ENCODE assay signal across 18 mouse cellular contexts in genomic region chr1:62828156-62828555, GRCm38 (mm10).
DNase-seq lines count a peak whose midpoint lies in the region; ATAC-seq and TF ChIP-seq lines count a peak whose summit lies in the region.
"Had no signal": no experiment of that assay in that cellular context is flagged by ENCODE, and none has a peak within 500 bp of the region (broad histone marks: within the 10 kb centered on the region; RNA-seq: fewer than 3 reads in every experiment).

No protein-coding gene starts in this region.

- no peak for TF ChIP-seq EP300 in heart, postnatal 0 days (IDR thresholded peaks at IDR 0.05; ENCODE audit: low read depth)

- TF ChIP-seq CTCF in heart, postnatal 0 days (IDR thresholded peaks at IDR 0.05; ENCODE audit: low read depth): no peak

- ATAC-seq in forebrain, embryonic 11.5 days (replicated peaks; ENCODE audit: low FRiP score): no peak
- ATAC-seq in forebrain, embryonic 13.5 days: no peak
- peak; percentile 49; the same call in 1 of the 2 replicates for ATAC-seq in heart, postnatal 0 days (ENCODE audit: insufficient read depth, low read depth)
- ATAC-seq in neural tube, embryonic 13.5 days (ENCODE audit: low read depth): no peak
- ATAC-seq in neural tube, embryonic 15.5 days (ENCODE audit: low FRiP score): no peak
- ATAC-seq: intestine, postnatal 0 days; lung, postnatal 0 days had no signal

- H3K4me3 ChIP-seq in forebrain, embryonic 11.5 days (ENCODE audit: low read depth, low read length): no peak overlapping the region
- H3K4me3 ChIP-seq in forebrain, embryonic 13.5 days: no peak overlapping the region
- H3K4me3 ChIP-seq in heart, postnatal 0 days (ENCODE audit: low read depth, low read length): no peak overlapping the region
- no peak overlapping the region for H3K4me3 ChIP-seq in neural tube, embryonic 13.5 days
- no peak overlapping the region for H3K4me3 ChIP-seq in neural tube, embryonic 15.5 days (replicated peaks)
- H3K4me3 ChIP-seq: liver, embryonic 13.5 days; megakaryocyte, embryonic 14.5 days; stomach, embryonic 15.5 days had no signal

- no peak overlapping the region for H3K9ac ChIP-seq in forebrain, embryonic 11.5 days (ENCODE audit: low read length)
- H3K9ac ChIP-seq in forebrain, embryonic 13.5 days: no peak overlapping the region
- H3K9ac ChIP-seq in heart, postnatal 0 days (replicated peaks; ENCODE audit: low read depth, low read length): no peak overlapping the region
- no peak overlapping the region for H3K9ac ChIP-seq in neural tube, embryonic 13.5 days
- H3K9ac ChIP-seq in neural tube, embryonic 15.5 days (replicated peaks): no peak overlapping the region
- H3K9ac ChIP-seq: liver, embryonic 13.5 days; stomach, embryonic 15.5 days had no signal

- no peaks in the 10 kb centered on the region for H3K27me3 ChIP-seq in forebrain, embryonic 11.5 days (ENCODE audit: control insufficient read depth, insufficient read depth, low read length)
- H3K27me3 ChIP-seq in forebrain, embryonic 13.5 days: no peaks in the 10 kb centered on the region
- H3K27me3 ChIP-seq in heart, postnatal 0 days (ENCODE audit: control insufficient read depth, insufficient read depth, low read length): no peaks in the 10 kb centered on the region
- H3K27me3 ChIP-seq in neural tube, embryonic 13.5 days: no peaks in the 10 kb centered on the region
- H3K27me3 ChIP-seq in neural tube, embryonic 15.5 days (replicated peaks): no peaks in the 10 kb centered on the region
- H3K27me3 ChIP-seq: liver, embryonic 13.5 days; stomach, embryonic 15.5 days had no signal

- no peak overlapping the region for H3K4me2 ChIP-seq in forebrain, embryonic 11.5 days (ENCODE audit: low read depth, low read length, severe bottlenecking)
- no peak overlapping the region for H3K4me2 ChIP-seq in forebrain, embryonic 13.5 days
- no peak overlapping the region for H3K4me2 ChIP-seq in heart, postnatal 0 days (ENCODE audit: low read depth, low read length)
- no peak overlapping the region for H3K4me2 ChIP-seq in neural tube, embryonic 13.5 days
- no peak overlapping the region for H3K4me2 ChIP-seq in neural tube, embryonic 15.5 days
- H3K4me2 ChIP-seq: liver, embryonic 13.5 days; stomach, embryonic 15.5 days had no signal

- no peaks in the 10 kb centered on the region for H3K36me3 ChIP-seq in forebrain, embryonic 11.5 days (ENCODE audit: control insufficient read depth, insufficient read depth, low read length)
- no peaks in the 10 kb centered on the region for H3K36me3 ChIP-seq in forebrain, embryonic 13.5 days (ENCODE audit: poor library complexity, severe bottlenecking)
- no peaks in the 10 kb centered on the region for H3K36me3 ChIP-seq in heart, postnatal 0 days (replicated peaks; ENCODE audit: control insufficient read depth, insufficient read depth, low read length)
- H3K36me3 ChIP-seq in neural tube, embryonic 13.5 days: no peaks in the 10 kb centered on the region
- no peaks in the 10 kb centered on the region for H3K36me3 ChIP-seq in neural tube, embryonic 15.5 days
- H3K36me3 ChIP-seq: liver, embryonic 13.5 days; stomach, embryonic 15.5 days had no signal

- no peak overlapping the region for H3K27ac ChIP-seq in forebrain, embryonic 11.5 days (ENCODE audit: low read depth, low read length)
- no peak overlapping the region for H3K27ac ChIP-seq in forebrain, embryonic 13.5 days
- no peak overlapping the region for H3K27ac ChIP-seq in heart, postnatal 0 days (ENCODE audit: low read depth)
- 0 out of 2 replicates have a peak overlapping the region, but pooled peaks have one; percentile 28 for H3K27ac ChIP-seq in neural tube, embryonic 13.5 days (replicated peaks)
- no peak overlapping the region for H3K27ac ChIP-seq in neural tube, embryonic 15.5 days (replicated peaks)
- H3K27ac ChIP-seq: liver, embryonic 13.5 days; stomach, embryonic 15.5 days had no signal

- 62% methylated on average over 4 of the region's 4 CpGs for WGBS in forebrain, embryonic 11.5 days
- WGBS in forebrain, embryonic 13.5 days: 70% methylated on average over 4 of the region's 4 CpGs
- WGBS in heart, postnatal 0 days: 20% methylated on average over 4 of the region's 4 CpGs
- WGBS in neural tube, embryonic 13.5 days: 30% methylated on average over 4 of the region's 4 CpGs
- WGBS in neural tube, embryonic 15.5 days: 45% methylated on average over 4 of the region's 4 CpGs

- H3K9me3 ChIP-seq in forebrain, embryonic 11.5 days (ENCODE audit: control insufficient read depth, low read length): no peaks in the 10 kb centered on the region
- H3K9me3 ChIP-seq in forebrain, embryonic 13.5 days (replicated peaks): no peaks in the 10 kb centered on the region
- H3K9me3 ChIP-seq in heart, postnatal 0 days (replicated peaks; ENCODE audit: control insufficient read depth, low read length): no peaks in the 10 kb centered on the region
- H3K9me3 ChIP-seq in neural tube, embryonic 13.5 days: no peaks in the 10 kb centered on the region
- H3K9me3 ChIP-seq in neural tube, embryonic 15.5 days (replicated peaks): no peaks in the 10 kb centered on the region
- H3K9me3 ChIP-seq: liver, embryonic 13.5 days; megakaryocyte, embryonic 14.5 days; stomach, embryonic 15.5 days had no signal

- DNase-seq in forebrain, embryonic 11.5 days (ENCODE audit: low spot score): peak; percentile 44
- DNase-seq in heart, postnatal 0 days (ENCODE audit: low spot score): no peak
- no peak for DNase-seq in heart, adult 8-10 months (ENCODE audit: low spot score)
- DNase-seq in thymus, postnatal 14 days: no peak
- no peak for DNase-seq in frontal cortex, postnatal 14 days (ENCODE audit: low spot score in 2 of 2)
- DNase-seq: cerebellum, postnatal 10 days; gastrocnemius, postnatal 10 days; layer of hippocampus, postnatal 36 days; left cerebral cortex, postnatal 4 days; liver, embryonic 13.5 days; spleen, adult 18-20 months had no signal

- no peaks in the 10 kb centered on the region for H3K4me1 ChIP-seq in forebrain, embryonic 11.5 days (replicated peaks; ENCODE audit: control insufficient read depth, insufficient read depth, low read length)
- H3K4me1 ChIP-seq in forebrain, embryonic 13.5 days: no peaks in the 10 kb centered on the region
- peaks cover 5% of the 10 kb centered on the region; the same call in 1 of the 2 replicates for H3K4me1 ChIP-seq in heart, postnatal 0 days (ENCODE audit: control insufficient read depth, insufficient read depth)
- H3K4me1 ChIP-seq in neural tube, embryonic 13.5 days (replicated peaks): peaks cover 24% of the 10 kb centered on the region
- H3K4me1 ChIP-seq in neural tube, embryonic 15.5 days: peaks cover 6% of the 10 kb centered on the region; the same call in 1 of the 2 replicates
- H3K4me1 ChIP-seq: stomach, embryonic 15.5 days had no signal
